Mouse (Mus musculus): ENCODE measurements around the gene Hormad2. TPM values are rescaled to one million over a fixed set of nuclear protein-coding genes. Genes with fewer than 3 reads are reported as not detected.

Hormad2 gene
- polyA plus RNA-seq, 1 experiment from 2014 or later, result 0.36 TPM

- no peak for ATAC-seq (ENCODE audit: low FRiP score, low read depth)
- Histone ChIP-seq H3K9ac (no peak overlapping the region), H3K4me1 (no peaks in the 10 kb centered on the region), H3K36me3 (no peaks in the 10 kb centered on the region), H3K27me3 (no peaks in the 10 kb centered on the region), H3K4me3 (no peak overlapping the region), H3K27ac (no peak overlapping the region), H3K9me3 (no peaks in the 10 kb centered on the region), H3K4me2 (replicated peaks) (no peak overlapping the region)
- 87% methylated on average over 2 of the region's 2 CpGs for WGBS
Observed at GRCm38 (mm10) chr11:4332961-4333360, 107.9 kb downstream of the Hormad2 start.

GRCm38 (mm10) chr11:4328188-4328587 lies 112.7 kb downstream of the Hormad2 start:
- 75% methylated on average over 3 of the region's 3 CpGs for WGBS

GRCm38 (mm10) chr11:4323481-4323880 lies 117.4 kb downstream of the Hormad2 start:
- H3K36me3 ChIP-seq, result no peaks in the 10 kb centered on the region
- no peak overlapping the region for H3K4me2 ChIP-seq (replicated peaks)
- 0 out of 2 replicates have a peak overlapping the region, but pooled peaks have one; percentile 3 for H3K27ac ChIP-seq
- H3K9ac ChIP-seq, result no peak overlapping the region
- H3K4me1 ChIP-seq, result peaks cover 3% of the 10 kb centered on the region; the same call in 1 of the 2 replicates
- no peak for ATAC-seq (ENCODE audit: low FRiP score, low read depth)
- 67% methylated on average over 11 of the region's 11 CpGs for WGBS
- H3K27me3 ChIP-seq, result no peaks in the 10 kb centered on the region
- no peak overlapping the region for H3K4me3 ChIP-seq
- no peaks in the 10 kb centered on the region for H3K9me3 ChIP-seq

More at GRCm38 (mm10) chr11:4328188-4328587, 112.7 kb downstream of the Hormad2 start:
- Histone ChIP-seq H3K36me3 (no peaks in the 10 kb centered on the region), H3K9me3 (no peaks in the 10 kb centered on the region), H3K27me3 (no peaks in the 10 kb centered on the region), H3K27ac (no peak overlapping the region), H3K9ac (no peak overlapping the region), H3K4me3 (no peak overlapping the region), H3K4me1 (peaks cover under 1% of the 10 kb centered on the region; the same call in 1 of the 2 replicates), H3K4me2 (replicated peaks) (no peak overlapping the region)
- ATAC-seq (ENCODE audit: low FRiP score, low read depth), result no peak

- no peaks in the 10 kb centered on the region for H3K9me3 ChIP-seq
- no peak overlapping the region for H3K27ac ChIP-seq
- WGBS, result 34% methylated on average over 6 of the region's 6 CpGs
- H3K27me3 ChIP-seq, result no peaks in the 10 kb centered on the region
- no peak overlapping the region for H3K4me2 ChIP-seq (replicated peaks)
- no peaks in the 10 kb centered on the region for H3K36me3 ChIP-seq
- no peak overlapping the region for H3K9ac ChIP-seq
- H3K4me1 ChIP-seq, result peaks cover 3% of the 10 kb centered on the region; the same call in 1 of the 2 replicates
- no peak for ATAC-seq (ENCODE audit: low FRiP score, low read depth)
- no peak overlapping the region for H3K4me3 ChIP-seq
Observed at GRCm38 (mm10) chr11:4322943-4323342, 118.0 kb downstream of the Hormad2 start.

- no peak overlapping the region for H3K4me2 ChIP-seq (replicated peaks)
- no peak overlapping the region for H3K27ac ChIP-seq
- 75% methylated on average over 4 of the region's 4 CpGs for WGBS
- no peak overlapping the region for H3K9ac ChIP-seq
- no peak for ATAC-seq (ENCODE audit: low FRiP score, low read depth)
- no peak overlapping the region for H3K4me3 ChIP-seq
- no peaks in the 10 kb centered on the region for H3K27me3 ChIP-seq
- H3K36me3 ChIP-seq, result no peaks in the 10 kb centered on the region
- H3K4me1 ChIP-seq, result peaks cover 3% of the 10 kb centered on the region; the same call in 1 of the 2 replicates
- H3K9me3 ChIP-seq, result no peaks in the 10 kb centered on the region
Observed at GRCm38 (mm10) chr11:4320876-4321275, 120.0 kb downstream of the Hormad2 start.

- H3K9me3 ChIP-seq, result no peaks in the 10 kb centered on the region
- no peak for ATAC-seq (ENCODE audit: low FRiP score, low read depth)
- no peaks in the 10 kb centered on the region for H3K36me3 ChIP-seq
- WGBS, result 86% methylated on average over 14 of the region's 14 CpGs
- no peak overlapping the region for H3K9ac ChIP-seq
- peaks cover 3% of the 10 kb centered on the region; the same call in 1 of the 2 replicates for H3K4me1 ChIP-seq
- no peaks in the 10 kb centered on the region for H3K27me3 ChIP-seq
- H3K4me3 ChIP-seq, result no peak overlapping the region
- H3K27ac ChIP-seq, result no peak overlapping the region
- H3K4me2 ChIP-seq (replicated peaks), result no peak overlapping the region
Observed at GRCm38 (mm10) chr11:4319212-4319955, 121.5 kb downstream of the Hormad2 start.

- 58% methylated on average over 3 of the region's 3 CpGs for WGBS
- Histone ChIP-seq H3K9ac (no peak overlapping the region), H3K36me3 (no peaks in the 10 kb centered on the region), H3K4me1 (peaks cover 2% of the 10 kb centered on the region; the same call in 1 of the 2 replicates), H3K4me3 (no peak overlapping the region), H3K9me3 (no peaks in the 10 kb centered on the region), H3K27me3 (no peaks in the 10 kb centered on the region), H3K27ac (no peak overlapping the region), H3K4me2 (replicated peaks) (no peak overlapping the region)
- ATAC-seq (ENCODE audit: low FRiP score, low read depth), result no peak
Observed at GRCm38 (mm10) chr11:4318011-4318410, 122.9 kb downstream of the Hormad2 start.

- H3K9ac ChIP-seq, result no peak overlapping the region
- H3K4me1 ChIP-seq, result no peaks in the 10 kb centered on the region
- H3K4me3 ChIP-seq, result no peak overlapping the region
- 73% methylated on average over 5 of the region's 5 CpGs for WGBS
- no peak for ATAC-seq (ENCODE audit: low FRiP score, low read depth)
- no peak overlapping the region for H3K27ac ChIP-seq
- H3K27me3 ChIP-seq, result no peaks in the 10 kb centered on the region
- H3K9me3 ChIP-seq, result no peaks in the 10 kb centered on the region
- no peaks in the 10 kb centered on the region for H3K36me3 ChIP-seq
- H3K4me2 ChIP-seq (replicated peaks), result no peak overlapping the region
Observed at GRCm38 (mm10) chr11:4317287-4317686, 123.6 kb downstream of the Hormad2 start.

GRCm38 (mm10) chr11:4312180-4312579 lies 128.7 kb downstream of the Hormad2 start:
- H3K9me3 ChIP-seq, result no peaks in the 10 kb centered on the region
- H3K27ac ChIP-seq, result no peak overlapping the region
- no peaks in the 10 kb centered on the region for H3K27me3 ChIP-seq
- no peak overlapping the region for H3K4me3 ChIP-seq
- 65% methylated on average over 4 of the region's 4 CpGs for WGBS
- peaks cover 27% of the 10 kb centered on the region for H3K4me1 ChIP-seq
- no peak overlapping the region for H3K9ac ChIP-seq
- H3K4me2 ChIP-seq (replicated peaks), result no peak overlapping the region
- no peak for ATAC-seq (ENCODE audit: low FRiP score, low read depth)
- no peaks in the 10 kb centered on the region for H3K36me3 ChIP-seq

- Histone ChIP-seq H3K36me3 (no peaks in the 10 kb centered on the region), H3K4me3 (no peak overlapping the region), H3K4me2 (replicated peaks) (no peak overlapping the region), H3K27ac (no peak overlapping the region), H3K9ac (no peak overlapping the region), H3K27me3 (no peaks in the 10 kb centered on the region), H3K9me3 (no peaks in the 10 kb centered on the region), H3K4me1 (peaks cover 32% of the 10 kb centered on the region)
- WGBS, result 77% methylated on average over 4 of the region's 4 CpGs
- ATAC-seq (ENCODE audit: low FRiP score, low read depth), result no peak
Observed at GRCm38 (mm10) chr11:4310324-4310723, 130.6 kb downstream of the Hormad2 start.

- H3K27me3 ChIP-seq, result no peaks in the 10 kb centered on the region
- H3K4me3 ChIP-seq, result no peak overlapping the region
- no peaks in the 10 kb centered on the region for H3K9me3 ChIP-seq
- no peak for ATAC-seq (ENCODE audit: low FRiP score, low read depth)
- no peak overlapping the region for H3K9ac ChIP-seq
- H3K4me1 ChIP-seq, result peaks cover 32% of the 10 kb centered on the region
- WGBS, result 74% methylated on average over 4 of the region's 4 CpGs
- H3K27ac ChIP-seq, result peak overlapping the region; percentile 22; the same call in 1 of the 2 replicates
- no peaks in the 10 kb centered on the region for H3K36me3 ChIP-seq
- no peak overlapping the region for H3K4me2 ChIP-seq (replicated peaks)
Observed at GRCm38 (mm10) chr11:4309613-4310012, 131.3 kb downstream of the Hormad2 start.

GRCm38 (mm10) chr11:4308514-4309450 lies 132.1 kb downstream of the Hormad2 start:
- Histone ChIP-seq H3K36me3 (no peaks in the 10 kb centered on the region), H3K27ac (peak overlapping the region; percentile 87), H3K4me1 (peaks cover 32% of the 10 kb centered on the region), H3K9ac (0 out of 2 replicates have a peak overlapping the region, but pooled peaks have one; percentile 32), H3K9me3 (no peaks in the 10 kb centered on the region), H3K4me3 (peak overlapping the region; percentile 15), H3K27me3 (no peaks in the 10 kb centered on the region), H3K4me2 (replicated peaks) (peak overlapping the region; percentile 57)
- WGBS, result 12% methylated on average over 25 of the region's 25 CpGs
- ATAC-seq (ENCODE audit: low FRiP score, low read depth), result peak; percentile 87

Data from limb, embryonic 13.5 days (tissue).